Mouse (Mus musculus): ENCODE measurements around the gene Tlcd1. TPM values are rescaled to one million over a fixed set of nuclear protein-coding genes. Genes with fewer than 3 reads are reported as not detected.

Gene Tlcd1
- polyA plus RNA-seq, 1 experiment from 2014 or later = 18.2 TPM

GRCm38 (mm10) chr11:78151161-78151560 lies 25.4 kb upstream of the Tlcd1 start:
- TF ChIP-seq CTCF (IDR thresholded peaks at IDR 0.05) (peak; percentile 66), EP300 (IDR thresholded peaks at IDR 0.05) (no peak)
- H3K36me3 ChIP-seq (ENCODE audit: insufficient read depth, low read length) = 0 out of 2 replicates have a peak, but pooled peaks cover 9% of the 10 kb centered on the region
- no peak overlapping the region for H3K4me3 ChIP-seq (ENCODE audit: low read depth, low read length)
- DNase-seq (ENCODE audit: low spot score) (peak; percentile 64), ATAC-seq (no peak)
- no peak overlapping the region for H3K9ac ChIP-seq (replicated peaks; ENCODE audit: low read depth)
- H3K4me2 ChIP-seq (replicated peaks; ENCODE audit: low read depth, low read length) = no peak overlapping the region
- peaks cover 4% of the 10 kb centered on the region; the same call in 1 of the 2 replicates for H3K4me1 ChIP-seq (ENCODE audit: insufficient read depth, low read depth, low read length)
- no peaks in the 10 kb centered on the region for H3K27me3 ChIP-seq (replicated peaks; ENCODE audit: insufficient read depth, low read length)
- 48% methylated on average over 1 of the region's 1 CpGs for WGBS
- H3K9me3 ChIP-seq (ENCODE audit: low read length) = no peaks in the 10 kb centered on the region
- H3K27ac ChIP-seq (ENCODE audit: low read length) = no peak overlapping the region

GRCm38 (mm10) chr11:78152299-78153231 lies 23.9 kb upstream of the Tlcd1 start:
- no peak overlapping the region for H3K9ac ChIP-seq (replicated peaks; ENCODE audit: low read depth)
- H3K36me3 ChIP-seq (ENCODE audit: insufficient read depth, low read length) = 0 out of 2 replicates have a peak, but pooled peaks cover 9% of the 10 kb centered on the region
- H3K27me3 ChIP-seq (replicated peaks; ENCODE audit: insufficient read depth, low read length) = no peaks in the 10 kb centered on the region
- WGBS = 26% methylated on average over 9 of the region's 9 CpGs
- ATAC-seq = peak; percentile 77
- peak overlapping the region; percentile 74 for H3K27ac ChIP-seq (ENCODE audit: low read length)
- no peak overlapping the region for H3K4me3 ChIP-seq (ENCODE audit: low read depth, low read length)
- DNase-seq (ENCODE audit: low spot score) = peak; percentile 67
- no peaks in the 10 kb centered on the region for H3K9me3 ChIP-seq (ENCODE audit: low read length)
- peaks cover 4% of the 10 kb centered on the region; the same call in 1 of the 2 replicates for H3K4me1 ChIP-seq (ENCODE audit: insufficient read depth, low read depth, low read length)
- H3K4me2 ChIP-seq (replicated peaks; ENCODE audit: low read depth, low read length) = 0 out of 2 replicates have a peak overlapping the region, but pooled peaks have one; percentile 11
- TF ChIP-seq CTCF (IDR thresholded peaks at IDR 0.05) (no peak), EP300 (IDR thresholded peaks at IDR 0.05) (no peak)

- H3K9ac ChIP-seq (replicated peaks; ENCODE audit: low read depth) = no peak overlapping the region
- DNase-seq (ENCODE audit: low spot score) (no peak), ATAC-seq (no peak)
- H3K27me3 ChIP-seq (replicated peaks; ENCODE audit: insufficient read depth, low read length) = no peaks in the 10 kb centered on the region
- H3K9me3 ChIP-seq (ENCODE audit: low read length) = no peaks in the 10 kb centered on the region
- peaks cover 4% of the 10 kb centered on the region; the same call in 1 of the 2 replicates for H3K4me1 ChIP-seq (ENCODE audit: insufficient read depth, low read depth, low read length)
- 0 out of 2 replicates have a peak, but pooled peaks cover 9% of the 10 kb centered on the region for H3K36me3 ChIP-seq (ENCODE audit: insufficient read depth, low read length)
- TF ChIP-seq EP300 (IDR thresholded peaks at IDR 0.05) (no peak), CTCF (IDR thresholded peaks at IDR 0.05) (no peak)
- no peak overlapping the region for H3K4me2 ChIP-seq (replicated peaks; ENCODE audit: low read depth, low read length)
- WGBS = 66% methylated on average over 13 of the region's 13 CpGs
- peak overlapping the region; percentile 74; the same call in 1 of the 2 replicates for H3K27ac ChIP-seq (ENCODE audit: low read length)
- H3K4me3 ChIP-seq (ENCODE audit: low read depth, low read length) = no peak overlapping the region
Observed at GRCm38 (mm10) chr11:78153778-78154177, 22.7 kb upstream of the Tlcd1 start.

- Histone ChIP-seq H3K9me3 (ENCODE audit: low read length) (no peaks in the 10 kb centered on the region), H3K9ac (replicated peaks; ENCODE audit: low read depth) (no peak overlapping the region), H3K36me3 (ENCODE audit: insufficient read depth, low read length) (0 out of 2 replicates have a peak, but pooled peaks cover 4% of the 10 kb centered on the region), H3K4me1 (ENCODE audit: insufficient read depth, low read depth, low read length) (peaks cover 8% of the 10 kb centered on the region; the same call in 1 of the 2 replicates), H3K27ac (ENCODE audit: low read length) (no peak overlapping the region), H3K4me3 (ENCODE audit: low read depth, low read length) (no peak overlapping the region), H3K27me3 (replicated peaks; ENCODE audit: insufficient read depth, low read length) (no peaks in the 10 kb centered on the region), H3K4me2 (replicated peaks; ENCODE audit: low read depth, low read length) (no peak overlapping the region)
- no peak for ATAC-seq
- DNase-seq (ENCODE audit: low spot score) = no peak
- WGBS = 80% methylated on average over 5 of the region's 5 CpGs
- TF ChIP-seq CTCF (IDR thresholded peaks at IDR 0.05) (no peak), EP300 (IDR thresholded peaks at IDR 0.05) (no peak)
Observed at GRCm38 (mm10) chr11:78155674-78156073, 20.8 kb upstream of the Tlcd1 start.

- H3K36me3 ChIP-seq (ENCODE audit: insufficient read depth, low read length) = 0 out of 2 replicates have a peak, but pooled peaks cover 4% of the 10 kb centered on the region
- WGBS = 66% methylated on average over 6 of the region's 6 CpGs
Observed at GRCm38 (mm10) chr11:78156156-78156699, 20.3 kb upstream of the Tlcd1 start.

GRCm38 (mm10) chr11:78159096-78159495 lies 17.4 kb upstream of the Tlcd1 start:
- ATAC-seq (peak; percentile 68), DNase-seq (ENCODE audit: low spot score) (peak; percentile 94)
- Histone ChIP-seq H3K27ac (ENCODE audit: low read length) (no peak overlapping the region), H3K27me3 (replicated peaks; ENCODE audit: insufficient read depth, low read length) (no peaks in the 10 kb centered on the region), H3K4me2 (replicated peaks; ENCODE audit: low read depth, low read length) (no peak overlapping the region), H3K9me3 (ENCODE audit: low read length) (no peaks in the 10 kb centered on the region), H3K4me3 (ENCODE audit: low read depth, low read length) (no peak overlapping the region), H3K36me3 (ENCODE audit: insufficient read depth, low read length) (0 out of 2 replicates have a peak, but pooled peaks cover 4% of the 10 kb centered on the region), H3K4me1 (ENCODE audit: insufficient read depth, low read depth, low read length) (peaks cover 14% of the 10 kb centered on the region; the same call in 1 of the 2 replicates), H3K9ac (replicated peaks; ENCODE audit: low read depth) (no peak overlapping the region)
- 12% methylated on average over 2 of the region's 2 CpGs for WGBS
- TF ChIP-seq CTCF (IDR thresholded peaks at IDR 0.05) = peak; percentile 99
- TF ChIP-seq EP300 (IDR thresholded peaks at IDR 0.05) = no peak

More at GRCm38 (mm10) chr11:78156156-78156699, 20.3 kb upstream of the Tlcd1 start:
- Histone ChIP-seq H3K9ac (replicated peaks; ENCODE audit: low read depth) (no peak overlapping the region), H3K4me2 (replicated peaks; ENCODE audit: low read depth, low read length) (no peak overlapping the region), H3K27me3 (replicated peaks; ENCODE audit: insufficient read depth, low read length) (no peaks in the 10 kb centered on the region), H3K27ac (ENCODE audit: low read length) (no peak overlapping the region), H3K9me3 (ENCODE audit: low read length) (no peaks in the 10 kb centered on the region), H3K4me1 (ENCODE audit: insufficient read depth, low read depth, low read length) (peaks cover 8% of the 10 kb centered on the region; the same call in 1 of the 2 replicates), H3K4me3 (ENCODE audit: low read depth, low read length) (no peak overlapping the region)
- DNase-seq (ENCODE audit: low spot score) (no peak), ATAC-seq (no peak)
- TF ChIP-seq EP300 (IDR thresholded peaks at IDR 0.05) (no peak), CTCF (IDR thresholded peaks at IDR 0.05) (no peak)
